Mouse (Mus musculus): ENCODE measurements around the gene Etnk1. TPM values are rescaled to one million over a fixed set of nuclear protein-coding genes. Genes with fewer than 3 reads are reported as not detected.

Gene Etnk1
- total RNA-seq, 1 experiment from 2014 or later = 93.9 TPM

Other genes starting within 250 kb of the Etnk1 start
- gene St8sia1, start 202.8 kb upstream of the Etnk1 start, total RNA-seq (2021) = 1.9 and 2.8 TPM in 2 replicates
- 18.5 and 23.5 TPM in 2 replicates for gene C2cd5, start 67.1 kb upstream of the Etnk1 start, total RNA-seq (2021)